Mouse (Mus musculus) ovary, adult 18-20 months (tissue): ENCODE results near the gene Zdhhc19.

Source experiments
- DNase-seq: peaks from one replicate; pipeline ENCODE4 v3.0.0; 2022; ENCODE audit warnings: low spot score, mixed read lengths

The Zdhhc19 gene

DNA sequence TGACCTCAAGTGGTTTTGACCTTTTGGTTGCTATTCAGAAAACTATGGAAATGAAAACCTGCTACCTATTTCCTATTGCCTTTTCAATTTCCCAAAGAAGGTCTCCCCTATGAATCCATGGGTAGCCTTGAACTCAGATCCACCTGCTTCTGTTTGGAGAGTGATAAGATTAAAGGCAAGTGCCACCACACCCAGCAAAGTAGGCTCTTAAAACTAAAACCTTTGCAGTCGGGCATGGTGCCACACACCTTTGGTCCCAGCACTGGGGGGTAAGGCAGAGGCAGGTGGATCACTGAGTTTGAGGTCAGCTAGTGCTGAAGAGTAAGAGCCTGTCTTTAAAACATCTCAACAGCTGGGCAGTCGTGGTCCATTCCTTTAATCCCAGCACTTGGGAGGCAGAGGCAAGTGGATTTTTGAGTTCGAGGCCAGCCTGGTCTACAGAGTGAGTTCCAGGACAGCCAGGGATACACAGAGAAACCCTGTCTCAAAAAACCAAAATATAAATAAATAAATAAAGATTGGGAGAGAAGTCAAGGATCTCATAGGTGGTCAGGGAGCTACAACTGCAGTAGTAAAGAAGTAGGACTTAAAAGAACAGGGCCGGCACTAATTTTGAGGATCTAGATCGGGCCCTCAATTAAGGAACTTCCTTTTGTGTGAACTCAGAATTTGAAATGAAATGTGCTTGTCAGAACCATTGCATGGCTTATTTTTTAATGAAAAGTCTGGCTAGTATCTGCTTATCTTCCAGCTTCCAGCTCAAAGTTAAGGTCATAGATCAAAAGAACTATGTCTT, 114.6 kb downstream of the Zdhhc19 start:
- no peak for DNase-seq
